In the genomic region with DNA sequence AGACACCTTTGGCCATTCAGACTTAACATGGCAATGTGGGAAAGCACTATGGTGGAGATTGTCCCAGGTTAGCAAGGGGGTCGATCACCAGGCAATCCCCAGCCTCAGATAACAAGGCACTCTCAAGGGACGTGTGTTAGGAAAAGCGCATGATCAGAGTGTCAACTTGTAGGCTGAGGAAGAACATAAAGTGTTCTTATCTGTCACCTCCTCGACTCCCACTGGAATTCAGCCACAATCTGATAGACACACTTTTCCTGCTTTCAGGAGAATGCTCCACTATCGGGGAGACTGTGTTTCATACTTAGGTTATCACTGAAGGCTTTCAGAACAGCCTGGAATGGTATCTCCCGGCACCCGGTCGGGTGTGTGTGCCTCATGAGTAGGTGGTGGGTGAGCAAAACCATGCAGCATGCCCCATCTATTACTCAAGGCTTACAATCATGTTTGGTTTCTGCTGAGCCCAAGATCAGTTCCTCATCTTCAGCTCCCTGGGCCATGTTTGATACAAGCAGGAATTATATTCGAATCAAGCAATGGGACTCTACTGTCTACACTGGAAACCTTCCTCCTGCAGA, we compare ENCODE assay signal across 27 mouse cellular contexts.
DNase-seq lines count a peak whose midpoint lies in the region; ATAC-seq and TF ChIP-seq lines count a peak whose summit lies in the region.
"Had no signal": no experiment of that assay in that cellular context is flagged by ENCODE, and none has a peak within 500 bp of the region (broad histone marks: within the 10 kb centered on the region; RNA-seq: fewer than 3 reads in every experiment).

No protein-coding gene starts in this region.

- H3K27me3 ChIP-seq in heart, embryonic 12.5 days (replicated peaks) = peaks cover 78% of the 10 kb centered on the region
- peaks cover 79% of the 10 kb centered on the region for H3K27me3 ChIP-seq in heart, embryonic 15.5 days
- no peaks in the 10 kb centered on the region for H3K27me3 ChIP-seq in lung, postnatal 0 days (replicated peaks; ENCODE audit: insufficient read depth, low read length)
- H3K27me3 ChIP-seq: embryonic facial prominence, embryonic 12.5 days; embryonic facial prominence, embryonic 15.5 days; hindbrain, embryonic 13.5 days; intestine, embryonic 15.5 days; Patski had no signal

- ATAC-seq in heart, embryonic 12.5 days (ENCODE audit: insufficient number of reproducible peaks, low FRiP score) = peak; percentile 53
- ATAC-seq in heart, embryonic 15.5 days (replicated peaks; ENCODE audit: insufficient number of reproducible peaks, insufficient read depth, low FRiP score, low read depth) = 0 out of 2 replicates have a peak, but pooled peaks have one; percentile 31
- 0 out of 2 replicates have a peak, but pooled peaks have one; percentile 7 for ATAC-seq in lung, postnatal 0 days
- ATAC-seq: forebrain, embryonic 14.5 days; forebrain, postnatal 0 days; hindbrain, embryonic 16.5 days; intestine, embryonic 15.5 days; Patski had no signal

- TF ChIP-seq CTCF in lung, postnatal 0 days (IDR thresholded peaks at IDR 0.05) = no peak

- no peaks in the 10 kb centered on the region for H3K9me3 ChIP-seq in heart, embryonic 12.5 days (replicated peaks)
- H3K9me3 ChIP-seq in heart, embryonic 15.5 days (replicated peaks) = no peaks in the 10 kb centered on the region
- no peaks in the 10 kb centered on the region for H3K9me3 ChIP-seq in lung, postnatal 0 days (ENCODE audit: low read length)
- H3K9me3 ChIP-seq: embryonic facial prominence, embryonic 12.5 days; embryonic facial prominence, embryonic 15.5 days; hindbrain, embryonic 10.5 days; hindbrain, embryonic 13.5 days; intestine, embryonic 15.5 days had no signal

- 5% methylated on average over 9 of the region's 9 CpGs for WGBS in heart, embryonic 12.5 days
- 17% methylated on average over 9 of the region's 9 CpGs for WGBS in heart, embryonic 15.5 days
- 24% methylated on average over 9 of the region's 9 CpGs for WGBS in lung, postnatal 0 days

- no peak overlapping the region for H3K27ac ChIP-seq in heart, embryonic 12.5 days (ENCODE audit: poor library complexity, severe bottlenecking)
- no peak overlapping the region for H3K27ac ChIP-seq in heart, embryonic 15.5 days
- H3K27ac ChIP-seq in lung, postnatal 0 days (ENCODE audit: low read length) = no peak overlapping the region
- H3K27ac ChIP-seq: embryonic facial prominence, embryonic 12.5 days; embryonic facial prominence, embryonic 15.5 days; gastrocnemius, adult 2 months; hindbrain, embryonic 10.5 days; hindbrain, embryonic 13.5 days; intestine, embryonic 15.5 days had no signal

- no peak overlapping the region for H3K4me2 ChIP-seq in heart, embryonic 12.5 days
- H3K4me2 ChIP-seq in heart, embryonic 15.5 days = no peak overlapping the region
- H3K4me2 ChIP-seq in lung, postnatal 0 days (replicated peaks; ENCODE audit: low read depth, low read length) = no peak overlapping the region
- H3K4me2 ChIP-seq: embryonic facial prominence, embryonic 12.5 days; embryonic facial prominence, embryonic 15.5 days; hindbrain, embryonic 13.5 days; intestine, embryonic 15.5 days had no signal

- H3K4me3 ChIP-seq in heart, embryonic 12.5 days = no peak overlapping the region
- no peak overlapping the region for H3K4me3 ChIP-seq in heart, embryonic 15.5 days
- H3K4me3 ChIP-seq in lung, postnatal 0 days (ENCODE audit: low read depth, low read length) = no peak overlapping the region
- H3K4me3 ChIP-seq: embryonic facial prominence, embryonic 12.5 days; embryonic facial prominence, embryonic 15.5 days; gastrocnemius, adult 2 months; hindbrain, embryonic 10.5 days; hindbrain, embryonic 13.5 days; intestine, embryonic 15.5 days had no signal

- peaks cover 30% of the 10 kb centered on the region for H3K4me1 ChIP-seq in heart, embryonic 12.5 days (replicated peaks)
- peaks cover 11% of the 10 kb centered on the region for H3K4me1 ChIP-seq in heart, embryonic 15.5 days (replicated peaks)
- H3K4me1 ChIP-seq in lung, postnatal 0 days (ENCODE audit: insufficient read depth, low read depth, low read length) = no peaks in the 10 kb centered on the region
- H3K4me1 ChIP-seq: embryonic facial prominence, embryonic 15.5 days had no signal

- intact Hi-C loops in heart, postnatal 25 days (cut with DNase I) = no loop called here
- intact Hi-C loops in heart, postnatal 36 days (cut with DNase I) = no loop called here

- no peak for TF ChIP-seq EP300 in lung, postnatal 0 days (IDR thresholded peaks at IDR 0.05)

- H3K36me3 ChIP-seq in heart, embryonic 12.5 days = no peaks in the 10 kb centered on the region
- no peaks in the 10 kb centered on the region for H3K36me3 ChIP-seq in heart, embryonic 15.5 days
- no peaks in the 10 kb centered on the region for H3K36me3 ChIP-seq in lung, postnatal 0 days (ENCODE audit: insufficient read depth, low read length)
- H3K36me3 ChIP-seq: embryonic facial prominence, embryonic 12.5 days; embryonic facial prominence, embryonic 15.5 days; hindbrain, embryonic 10.5 days; hindbrain, embryonic 13.5 days; intestine, embryonic 15.5 days had no signal

- peak; percentile 59 for DNase-seq in heart, adult 11 months
- DNase-seq in heart, postnatal 25 days (ENCODE audit: low spot score) = no peak
- DNase-seq in heart, postnatal 4 days = no peak
- DNase-seq in heart, postnatal 36 days = no peak
- DNase-seq in lung, postnatal 0 days (ENCODE audit: low spot score) = no peak
- no peak for DNase-seq in lung, adult 18-20 months
- DNase-seq: adrenal gland, postnatal 14 days; cerebellum, adult 11 months; cerebellum, adult 2 months; cerebellum, adult 9-11 months; cerebellum, postnatal 25 days; forebrain, postnatal 0 days; gastrocnemius, adult 2 months; gastrocnemius, postnatal 14 days; heart, adult 18-20 months; kidney, adult 11 months; kidney, adult 8-10 months had no signal

- no peak overlapping the region for H3K9ac ChIP-seq in heart, embryonic 12.5 days
- no peak overlapping the region for H3K9ac ChIP-seq in heart, embryonic 15.5 days
- H3K9ac ChIP-seq in lung, postnatal 0 days (replicated peaks; ENCODE audit: low read depth) = no peak overlapping the region
- H3K9ac ChIP-seq: embryonic facial prominence, embryonic 12.5 days; embryonic facial prominence, embryonic 15.5 days; forebrain, postnatal 0 days; hindbrain, embryonic 13.5 days; intestine, embryonic 15.5 days had no signal
